Comparison of ENCODE assay signal across 26 mouse cellular contexts in genomic region chr12:53581181-53581580, GRCm38 (mm10).
DNase-seq lines count a peak whose midpoint lies in the region; TF ChIP-seq lines count a peak whose summit lies in the region.
"Had no signal": no experiment of that assay in that cellular context is flagged by ENCODE, and none has a peak within 500 bp of the region (broad histone marks: within the 10 kb centered on the region; RNA-seq: fewer than 3 reads in every experiment).

No protein-coding gene starts in this region.

- no peaks in the 10 kb centered on the region for H3K9me3 ChIP-seq in CH12.LX (replicated peaks; ENCODE audit: low read length)
- H3K9me3 ChIP-seq: embryonic facial prominence, embryonic 12.5 days; embryonic facial prominence, embryonic 15.5 days; forebrain, embryonic 10.5 days; forebrain, embryonic 13.5 days; heart, embryonic 12.5 days; heart, embryonic 15.5 days; hindbrain, embryonic 15.5 days had no signal

- in situ Hi-C loops in CH12.LX (cut with MboI; ENCODE audit: low pct_ligation_motif_present, low pct_unique_long_range_greater_than_20kb, low sequenced_read_pairs) = no loop called here

- no peak for TF ChIP-seq EP300 in CH12.LX (IDR thresholded peaks at IDR 0.05; ENCODE audit: low read length)

- H3K79me2 ChIP-seq in CH12.LX (replicated peaks; ENCODE audit: control insufficient read depth, extremely low read depth, insufficient read depth, poor library complexity, severe bottlenecking) = no peaks in the 10 kb centered on the region

- no peaks in the 10 kb centered on the region for H3K36me3 ChIP-seq in CH12.LX (replicated peaks in 1 of 2; ENCODE audit: control insufficient read depth in 1 of 2, insufficient read depth in 1 of 2, low read length in 1 of 2)
- H3K36me3 ChIP-seq: embryonic facial prominence, embryonic 12.5 days; embryonic facial prominence, embryonic 15.5 days; forebrain, embryonic 10.5 days; heart, embryonic 12.5 days; heart, embryonic 15.5 days; hindbrain, embryonic 15.5 days had no signal

- no peak for TF ChIP-seq CTCF in CH12.LX (conservative IDR thresholded peaks at IDR 0.05 in 1 of 2, IDR thresholded peaks at IDR 0.05 in 1 of 2; ENCODE audit: low read depth in 2 of 2, low read length in 2 of 2)

- TF ChIP-seq RAD21 in CH12.LX (IDR thresholded peaks at IDR 0.05; ENCODE audit: low read depth, low read length) = no peak

- no peak for TF ChIP-seq POLR2A in CH12.LX (IDR thresholded peaks at IDR 0.05; ENCODE audit: low read depth, low read length)

- H3K4me3 ChIP-seq in CH12.LX (replicated peaks in 1 of 3; ENCODE audit: low read depth in 2 of 3, low read length in 2 of 3, poor library complexity in 1 of 3) = no peak overlapping the region
- H3K4me3 ChIP-seq: embryonic facial prominence, embryonic 12.5 days; embryonic facial prominence, embryonic 15.5 days; forebrain, embryonic 10.5 days; forebrain, embryonic 13.5 days; heart, embryonic 12.5 days; heart, embryonic 15.5 days; hindbrain, embryonic 15.5 days had no signal

- dilution Hi-C loops in CH12.LX (cut with MboI; ENCODE audit: extremely low pct_ligation_motif_present, extremely low pct_unique_long_range_greater_than_20kb, low sequenced_read_pairs) = no loop called here

- no peak overlapping the region for H3K4me2 ChIP-seq in CH12.LX (ENCODE audit: insufficient read depth, low read depth, poor library complexity, severe bottlenecking)
- H3K4me2 ChIP-seq: embryonic facial prominence, embryonic 12.5 days; embryonic facial prominence, embryonic 15.5 days; forebrain, embryonic 13.5 days; heart, embryonic 12.5 days; heart, embryonic 15.5 days; hindbrain, embryonic 15.5 days had no signal

- H3K27me3 ChIP-seq in CH12.LX (replicated peaks) = no peaks in the 10 kb centered on the region
- H3K27me3 ChIP-seq: embryonic facial prominence, embryonic 12.5 days; embryonic facial prominence, embryonic 15.5 days; forebrain, embryonic 13.5 days; heart, embryonic 12.5 days; heart, embryonic 15.5 days; hindbrain, embryonic 15.5 days had no signal

- peak; percentile 14 for DNase-seq in right cerebral cortex, adult 18-20 months
- no peak for DNase-seq in right cerebral cortex, postnatal 10 days (ENCODE audit: low spot score in 2 of 2)
- DNase-seq in CH12.LX (ENCODE audit: extremely low read depth) = peak; percentile 16
- peak; percentile 4 for DNase-seq in adipocyte (ENCODE audit: low spot score)
- DNase-seq in telencephalon, adult 2 months (ENCODE audit: low read depth, low spot score) = peak; percentile 10
- no peak for DNase-seq in B cell, adult 2 months
- DNase-seq in adrenal gland, adult 18-20 months (ENCODE audit: low spot score in 2 of 2) = no peak
- no peak for DNase-seq in left cerebral cortex, adult 11 months (ENCODE audit: low spot score)
- DNase-seq: adrenal gland, postnatal 10 days; adrenal gland, postnatal 36 days; cerebellum, adult 11 months; cerebellum, adult 2 months; cerebellum, adult 9-11 months; cerebellum, postnatal 25 days; gastrocnemius, postnatal 25 days; heart, adult 18-20 months; heart, postnatal 10 days; heart, postnatal 4 days; kidney, adult 8-10 months had no signal

- H3K27ac ChIP-seq in CH12.LX (ENCODE audit: insufficient read depth, low read depth) = no peak overlapping the region
- H3K27ac ChIP-seq: embryonic facial prominence, embryonic 12.5 days; embryonic facial prominence, embryonic 15.5 days; forebrain, embryonic 10.5 days; forebrain, embryonic 13.5 days; heart, embryonic 15.5 days; hindbrain, embryonic 15.5 days had no signal

- H3K4me1 ChIP-seq in CH12.LX (ENCODE audit: control insufficient read depth in 1 of 2, insufficient read depth in 2 of 2) = peaks cover 0 to 5% of the 10 kb centered on the region in 2 experiments; a peak in 1 of 4 replicates
- H3K4me1 ChIP-seq: embryonic facial prominence, embryonic 12.5 days; embryonic facial prominence, embryonic 15.5 days; forebrain, embryonic 10.5 days; forebrain, embryonic 13.5 days; heart, embryonic 12.5 days; heart, embryonic 15.5 days; hindbrain, embryonic 15.5 days had no signal

- no peak overlapping the region for H3K9ac ChIP-seq in CH12.LX (ENCODE audit: insufficient read depth, low read depth)
- H3K9ac ChIP-seq: embryonic facial prominence, embryonic 12.5 days; embryonic facial prominence, embryonic 15.5 days; forebrain, embryonic 13.5 days; heart, embryonic 12.5 days; heart, embryonic 15.5 days; hindbrain, embryonic 15.5 days had no signal

TF ChIP-seq in CH12.LX, 34 proteins besides CTCF, POLR2A, EP300 and RAD21:
- TF ChIP-seq MAZ (IDR thresholded peaks at IDR 0.05; ENCODE audit: low read depth, low read length) = no peak
- TF ChIP-seq ZMIZ1 (IDR thresholded peaks at IDR 0.05; ENCODE audit: low read depth, low read length) = no peak
- TF ChIP-seq IRF4 (IDR thresholded peaks at IDR 0.05; ENCODE audit: low read depth, low read length) = no peak
- TF ChIP-seq ZKSCAN1 (IDR thresholded peaks at IDR 0.05; ENCODE audit: borderline replicate concordance, low read depth, low read length) = no peak
- no peak for TF ChIP-seq NELFE (IDR thresholded peaks at IDR 0.05; ENCODE audit: low read depth, low read length)
- no peak for TF ChIP-seq RCOR1 (conservative IDR thresholded peaks at IDR 0.05; ENCODE audit: low read depth, low read length)
- no peak for TF ChIP-seq TBP (conservative IDR thresholded peaks at IDR 0.05; ENCODE audit: low read depth, low read length)
- TF ChIP-seq HCFC1 (IDR thresholded peaks at IDR 0.05; ENCODE audit: low read depth, low read length) = no peak
- no peak for TF ChIP-seq SMC3 (IDR thresholded peaks at IDR 0.05; ENCODE audit: low read depth, low read length)
- no peak for TF ChIP-seq MEF2A (IDR thresholded peaks at IDR 0.05; ENCODE audit: borderline replicate concordance, low read depth, low read length)
- TF ChIP-seq CHD2 (IDR thresholded peaks at IDR 0.05; ENCODE audit: low read length) = no peak
- TF ChIP-seq ELF1 (IDR thresholded peaks at IDR 0.05; ENCODE audit: low read depth, low read length) = no peak
- no peak for TF ChIP-seq UBTF (IDR thresholded peaks at IDR 0.05; ENCODE audit: low read depth, low read length)
- no peak for TF ChIP-seq ZC3H11A (IDR thresholded peaks at IDR 0.05; ENCODE audit: low read depth, low read length)
- TF ChIP-seq ZNF384 (IDR thresholded peaks at IDR 0.05; ENCODE audit: low read depth, low read length) = no peak
- no peak for TF ChIP-seq ETS1 (conservative IDR thresholded peaks at IDR 0.05; ENCODE audit: low read depth, low read length)
- no peak for TF ChIP-seq GABPA (IDR thresholded peaks at IDR 0.05; ENCODE audit: insufficient replicate concordance, low read depth, low read length)

Comparison
In these comparisons a context has a peak if more than half of its experiments do, and no peak if none do; other contexts are left out.
1. DNase-seq: peak in right cerebral cortex, adult 18-20 months (single experiment), CH12.LX (single experiment), adipocyte (single experiment) and telencephalon, adult 2 months (single experiment); none in right cerebral cortex, postnatal 10 days (0 of 2), B cell, adult 2 months (0 of 2), adrenal gland, adult 18-20 months (0 of 2) and left cerebral cortex, adult 11 months (single experiment).